Mouse (Mus musculus): Measurements from ENCODE around the gene Aldh18a1.

- no peak for TF ChIP-seq CTCF (IDR thresholded peaks at IDR 0.05; ENCODE audit: extremely low read depth, insufficient read depth, insufficient read length, insufficient replicate concordance)
- no peak for TF ChIP-seq POLR2A (IDR thresholded peaks at IDR 0.05; ENCODE audit: low read depth, low read length)
These were observed 57.9 kb downstream of the Aldh18a1 start for GRCm38 (mm10) chr19:40530323-40530722.

Data from spleen, adult 2 months (tissue).